Mouse (Mus musculus): ENCODE data around the gene Crtc3.

Crtc3 gene

GRCm38 (mm10) chr7:80682630-80683029 is 6.0 kb downstream of the Crtc3 start:
- DNase-seq (ENCODE audit: low spot score), result no peak

- peak; percentile 75 for DNase-seq (ENCODE audit: low spot score)
These were observed 8.3 kb downstream of the Crtc3 start for GRCm38 (mm10) chr7:80680218-80680847.

GRCm38 (mm10) chr7:80672323-80672722 is 16.4 kb downstream of the Crtc3 start:
- no peak for DNase-seq (ENCODE audit: low spot score)

GRCm38 (mm10) chr7:80670889-80671288 is 17.8 kb downstream of the Crtc3 start:
- DNase-seq (ENCODE audit: low spot score), result no peak

DNA sequence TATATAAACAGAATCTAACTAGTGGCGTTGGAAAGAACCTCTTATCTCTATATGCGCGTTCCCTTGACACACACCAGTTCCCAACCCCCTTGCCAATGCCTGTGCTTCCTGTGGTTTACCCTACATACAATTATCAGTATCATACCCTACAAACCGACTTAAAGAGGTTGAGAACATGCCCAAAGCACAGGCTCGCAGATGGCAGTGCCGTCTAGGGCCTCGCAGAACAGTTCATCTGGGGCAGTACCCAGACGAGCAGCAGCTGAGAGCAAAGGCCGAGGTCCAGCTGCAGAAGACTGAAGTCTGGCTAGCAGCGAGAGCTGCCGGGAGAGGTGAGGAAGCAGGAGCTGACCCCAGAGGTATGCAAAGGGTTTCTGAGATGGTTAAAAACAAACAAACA is 21.5 kb downstream of the Crtc3 start:
- no peak for DNase-seq (ENCODE audit: low spot score)

GRCm38 (mm10) chr7:80666198-80666915 is 22.3 kb downstream of the Crtc3 start:
- DNase-seq (ENCODE audit: low spot score), result peak; percentile 53

GRCm38 (mm10) chr7:80661082-80661481 is 27.6 kb downstream of the Crtc3 start:
- no peak for DNase-seq (ENCODE audit: low spot score)

- DNase-seq (ENCODE audit: low spot score), result no peak
These were observed 28.1 kb downstream of the Crtc3 start for GRCm38 (mm10) chr7:80660619-80661018.

DNA sequence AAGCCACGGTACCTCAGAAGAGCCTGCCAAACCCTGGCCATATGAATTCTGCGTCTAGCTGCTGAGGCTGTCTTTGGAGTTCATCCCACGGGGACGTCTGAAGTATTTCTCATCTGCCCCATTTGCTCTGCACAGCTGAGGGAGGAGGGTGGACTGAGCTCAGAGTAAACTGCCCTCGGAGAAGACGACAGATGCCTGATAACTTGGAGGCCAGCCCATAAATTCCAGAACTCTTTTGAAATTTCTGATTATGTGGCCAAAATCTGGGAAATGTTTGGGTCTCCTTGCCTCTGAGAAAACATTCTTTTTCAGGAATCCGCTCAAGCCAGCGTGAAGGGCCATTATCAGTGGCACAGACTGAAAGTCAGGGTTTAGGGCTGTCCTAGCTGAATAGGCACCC is 30.8 kb downstream of the Crtc3 start:
- no peak for DNase-seq (ENCODE audit: low spot score)

DNA sequence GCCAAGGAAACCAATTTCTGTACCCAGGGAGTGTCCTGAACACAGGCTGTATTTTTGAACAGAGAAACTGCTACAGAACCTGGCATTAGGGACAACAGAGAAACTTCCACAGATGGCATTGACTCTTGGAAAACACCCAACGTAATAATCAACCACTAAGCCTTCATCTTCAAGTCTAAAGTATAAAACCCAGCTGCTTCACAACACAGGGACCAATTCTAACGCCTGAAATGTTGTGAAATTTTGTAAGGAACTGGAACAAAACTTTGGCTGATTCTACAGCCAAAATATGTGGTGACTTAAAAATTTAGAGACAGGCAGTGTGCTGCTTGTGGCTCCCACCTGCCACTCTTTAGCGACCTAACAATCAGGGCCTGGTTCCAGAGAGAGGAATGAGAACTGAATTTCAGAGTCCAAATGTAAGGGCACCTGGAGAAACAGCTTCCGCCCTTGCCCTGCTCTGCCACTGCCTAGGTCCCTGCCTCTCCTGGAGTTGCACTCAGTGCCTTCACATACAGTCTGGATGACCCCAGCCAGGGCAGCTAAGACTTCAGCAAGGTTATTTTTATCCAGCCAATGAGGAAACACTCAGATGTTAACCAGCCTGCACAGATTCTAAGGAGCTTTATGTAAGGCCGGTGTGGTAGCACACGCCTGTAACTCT is 33.2 kb downstream of the Crtc3 start:
- DNase-seq (ENCODE audit: low spot score), result no peak

DNA sequence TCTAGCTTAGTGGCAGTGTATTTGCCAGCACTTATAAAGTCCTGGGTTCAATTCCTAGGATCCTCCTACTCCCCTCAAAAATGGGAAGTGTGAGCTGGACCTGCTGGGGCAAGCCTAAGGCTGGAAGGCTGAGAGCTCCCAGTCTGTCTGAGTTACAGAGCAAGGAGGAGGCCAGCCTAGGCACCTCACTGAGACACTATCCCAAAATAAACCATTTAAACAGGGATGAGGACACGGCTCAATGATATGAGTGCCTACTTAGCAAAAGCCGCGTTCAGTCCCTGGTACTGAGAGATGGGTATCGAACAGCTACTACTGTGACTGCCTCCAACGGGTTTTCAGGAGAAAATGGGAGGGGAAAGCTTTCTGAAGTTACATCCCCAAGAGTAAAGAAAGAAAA is 33.8 kb downstream of the Crtc3 start:
- DNase-seq (ENCODE audit: low spot score), result no peak

DNA sequence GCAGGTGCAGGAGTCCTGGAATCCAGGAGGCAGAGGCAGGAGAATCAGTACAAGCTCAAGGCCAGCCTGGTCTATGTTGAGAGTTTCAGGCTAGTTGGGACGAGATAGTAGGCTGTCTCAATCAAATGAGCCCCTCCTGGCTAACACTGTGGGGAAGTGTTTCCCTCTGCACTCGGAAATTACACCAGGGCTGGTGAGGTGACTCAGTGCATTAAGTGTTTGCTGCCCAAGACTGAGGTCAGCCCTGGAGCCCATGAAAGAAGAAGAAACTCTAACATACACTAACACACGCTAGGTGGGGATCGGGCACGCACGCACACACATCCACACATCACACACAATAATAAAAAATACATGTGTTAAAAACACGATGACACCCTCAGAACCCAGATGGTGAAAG is 34.3 kb downstream of the Crtc3 start:
- no peak for DNase-seq (ENCODE audit: low spot score)

GRCm38 (mm10) chr7:80653971-80654370 is 34.7 kb downstream of the Crtc3 start:
- DNase-seq (ENCODE audit: low spot score), result no peak

DNA sequence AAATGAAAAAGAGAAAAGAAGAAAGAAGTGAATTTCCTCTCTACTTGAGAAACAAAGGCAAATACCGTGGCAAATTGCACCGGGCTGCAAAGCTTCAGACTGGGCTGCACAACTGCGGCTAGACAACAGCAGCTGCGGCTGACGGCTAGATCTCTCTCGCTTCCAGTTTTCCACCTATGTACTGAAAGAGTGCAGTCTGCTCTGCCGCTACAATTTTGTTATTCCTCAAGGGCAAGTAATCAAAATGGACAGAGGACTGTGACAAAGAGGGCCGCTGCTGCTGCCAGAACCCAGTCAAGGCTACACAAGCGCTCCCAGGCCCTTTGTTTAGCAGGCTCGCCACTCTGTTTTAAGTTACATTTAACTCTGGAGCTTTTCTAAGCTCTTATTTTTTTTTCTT is 35.6 kb downstream of the Crtc3 start:
- DNase-seq (ENCODE audit: low spot score), result peak; percentile 15

DNA sequence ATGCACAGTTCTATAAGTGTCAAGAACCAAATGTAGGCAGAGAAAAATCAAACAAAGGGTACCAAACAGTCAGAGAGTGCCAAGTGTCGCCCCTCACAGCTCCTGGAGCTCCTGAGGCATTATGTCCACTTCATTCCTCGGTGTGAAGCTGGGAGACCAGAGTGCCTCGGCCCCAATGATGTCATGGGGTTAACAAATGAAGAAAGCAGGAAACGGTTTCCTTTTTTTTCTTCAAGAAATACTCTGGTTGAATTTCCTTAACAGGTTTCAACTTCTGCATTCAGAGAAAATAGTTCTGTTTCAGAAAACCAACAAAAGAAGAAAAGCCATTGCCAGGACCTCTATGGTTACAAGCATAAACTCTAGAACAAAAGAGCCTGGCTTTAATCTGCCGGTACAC is 36.4 kb downstream of the Crtc3 start:
- no peak for DNase-seq (ENCODE audit: low spot score)

DNA sequence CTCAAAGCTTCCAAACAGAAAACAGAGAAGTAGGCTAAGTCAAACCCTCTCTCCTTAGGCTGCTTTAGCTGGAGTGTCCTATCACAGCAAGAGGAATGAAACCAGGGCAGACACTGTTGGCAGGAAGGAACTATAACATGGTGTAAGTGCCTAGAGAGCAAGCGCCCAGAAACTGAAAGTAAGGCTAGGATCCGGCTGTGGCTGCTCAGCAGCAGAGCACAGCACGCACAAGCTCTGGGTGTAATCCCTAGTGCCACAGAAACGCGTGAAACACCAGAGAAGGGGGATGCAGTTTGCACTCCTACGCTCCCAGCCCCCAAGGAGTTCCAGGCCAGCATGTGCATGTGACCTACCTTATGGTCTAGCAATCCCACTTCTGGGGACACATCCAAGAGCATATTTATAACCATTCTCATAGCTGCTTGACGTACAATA is 41.2 kb downstream of the Crtc3 start:
- no peak for DNase-seq (ENCODE audit: low spot score)

DNA sequence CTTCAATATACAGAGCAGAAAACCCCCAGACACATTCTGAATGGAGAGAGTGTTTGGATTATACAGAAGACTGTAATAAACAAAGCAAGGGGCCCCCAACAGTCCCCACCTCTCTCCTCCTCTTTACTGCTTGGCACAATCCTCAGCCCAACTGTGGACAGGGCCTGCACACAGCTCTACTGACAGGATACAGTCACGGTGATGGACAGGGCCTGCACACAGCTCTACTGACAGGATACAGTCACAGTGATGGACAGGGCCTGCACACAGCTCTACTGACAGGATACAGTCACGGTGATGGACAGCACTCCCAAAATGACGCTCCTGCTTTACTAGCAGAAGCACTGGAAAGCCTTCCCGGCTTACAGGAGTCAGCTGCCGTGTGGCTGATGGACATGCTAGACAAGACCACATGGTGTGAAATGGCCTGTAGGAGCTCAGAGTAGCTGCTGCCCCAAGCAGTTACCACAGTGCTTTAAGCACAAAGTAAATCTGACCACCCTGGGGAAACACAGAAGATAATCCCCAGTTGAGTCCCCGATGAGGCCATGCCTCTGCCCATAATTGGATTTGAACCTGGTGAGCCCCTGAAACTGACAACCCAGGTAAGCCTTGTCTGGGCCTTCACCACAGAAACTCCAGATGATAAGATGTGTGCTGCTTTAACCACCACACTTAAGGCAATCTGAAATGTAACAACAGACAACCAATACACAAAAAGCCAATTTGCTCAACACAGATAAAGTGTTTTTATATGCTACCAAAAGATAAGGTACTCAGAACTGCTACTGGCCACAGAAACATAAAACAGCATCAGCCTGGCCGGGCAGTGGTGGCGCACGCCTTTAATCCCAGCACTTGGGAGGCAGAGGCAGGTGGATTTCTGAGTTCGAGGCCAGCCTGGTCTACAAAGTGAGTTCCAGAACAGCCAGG is 42.3 kb downstream of the Crtc3 start:
- DNase-seq (ENCODE audit: low spot score), result no peak

DNA sequence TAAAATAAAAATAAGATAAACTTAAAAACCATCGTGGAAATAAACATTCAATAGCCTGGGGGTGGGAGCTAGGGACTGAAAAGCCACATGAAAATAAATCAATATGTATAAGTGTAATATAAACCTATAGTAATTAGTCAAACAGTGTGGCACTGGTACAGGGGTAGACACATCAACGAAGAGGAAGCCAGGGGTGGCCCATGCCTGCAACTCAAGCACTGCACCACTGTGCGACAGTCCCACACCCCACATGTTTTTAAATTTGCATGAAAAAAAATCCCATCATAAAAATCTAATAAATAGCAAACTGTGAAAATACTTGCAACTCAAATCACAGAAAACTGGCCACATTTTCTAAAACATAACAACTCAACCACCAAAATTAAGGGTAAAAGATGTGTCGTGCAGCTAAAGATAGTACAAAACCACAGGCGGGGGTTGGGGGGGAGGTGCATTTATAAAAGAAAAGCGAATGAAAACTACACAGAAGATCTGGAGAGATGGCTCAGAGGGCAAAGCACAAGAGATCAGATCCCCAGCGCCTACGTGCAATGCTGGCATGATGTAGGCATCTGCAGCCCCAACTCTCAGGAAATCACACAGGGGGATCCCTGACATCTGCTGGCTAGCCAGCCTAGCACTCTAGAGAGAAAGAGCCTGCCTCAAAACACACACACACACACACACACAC is 45.6 kb downstream of the Crtc3 start:
- no peak for DNase-seq (ENCODE audit: low spot score)

DNA sequence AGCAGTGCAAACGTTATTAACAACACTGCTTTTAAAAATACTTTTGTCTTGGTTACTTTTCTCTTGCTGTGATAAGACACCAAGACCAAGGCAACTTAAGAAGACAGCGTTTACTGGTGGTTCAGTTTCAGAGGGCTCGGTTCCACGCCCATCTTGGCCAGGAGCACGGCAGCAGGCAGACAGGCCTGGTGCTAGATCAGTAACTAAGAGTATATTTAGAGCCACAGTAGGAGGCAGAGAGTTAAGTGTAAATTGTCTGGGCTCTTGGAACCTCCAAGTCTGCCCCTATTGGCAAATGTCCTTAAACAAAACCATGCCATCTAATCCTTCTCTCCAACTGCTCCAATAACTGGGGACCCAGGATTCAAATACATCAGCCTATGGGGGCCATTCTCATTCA is 46.1 kb downstream of the Crtc3 start:
- DNase-seq (ENCODE audit: low spot score), result no peak

DNA sequence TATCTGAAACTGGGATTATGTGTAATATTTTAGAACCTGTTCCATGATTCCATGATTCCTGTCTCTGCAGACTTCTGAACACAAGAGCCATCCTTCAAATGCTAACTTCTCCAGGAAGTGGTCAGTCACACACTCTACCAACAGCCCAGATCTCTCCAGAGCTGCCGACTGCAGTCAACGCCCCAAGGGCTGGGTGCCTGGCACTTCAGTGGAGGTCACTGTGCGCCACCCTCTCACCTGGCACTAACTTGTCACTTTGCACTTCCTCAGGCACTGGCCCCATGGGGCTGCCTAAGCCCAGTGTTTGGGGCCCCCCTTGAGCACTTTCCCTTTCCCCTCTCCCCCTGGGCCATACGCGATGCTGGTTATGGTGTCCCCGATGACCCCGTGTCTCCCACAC is 46.8 kb downstream of the Crtc3 start:
- no peak for DNase-seq (ENCODE audit: low spot score)

GRCm38 (mm10) chr7:80641497-80641896 is 47.2 kb downstream of the Crtc3 start:
- DNase-seq (ENCODE audit: low spot score), result peak; percentile 54

DNA sequence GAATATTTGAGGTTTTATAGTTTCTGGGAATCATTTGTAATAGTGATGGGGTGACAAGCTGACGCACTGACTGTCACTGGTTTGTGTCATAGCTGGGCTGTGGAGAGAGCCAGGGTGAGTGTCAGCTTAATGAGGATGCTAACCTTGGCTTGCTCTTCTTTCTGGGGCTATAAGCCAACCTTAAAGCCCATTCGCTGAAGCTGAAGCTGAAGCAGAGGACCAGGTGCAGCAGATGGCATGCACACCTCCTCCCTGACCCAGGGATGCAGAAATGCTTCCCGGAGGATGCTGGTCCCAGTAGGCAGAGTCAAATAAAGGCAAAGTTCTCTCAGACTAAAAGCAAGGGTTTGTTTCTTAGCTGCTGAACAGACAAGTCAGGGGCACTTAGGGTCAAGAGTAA is 48.7 kb downstream of the Crtc3 start:
- DNase-seq (ENCODE audit: low spot score), result no peak
